Mouse (Mus musculus) liver, embryonic 14.5 days (tissue): ENCODE measurements at regions not wholly inside any gene's neighbourhood (a gene's known extent, or its start where the extent isn't known, plus 50 kb on each side); places are given as distances from the start of the nearest gene placed in this dataset.

Experiments
- ATAC-seq: fragments of 200-750 bp; cut with Nextera tagmentation; 2 replicates; pipeline ENCODE4 v1.8.0; 2017; ENCODE audit warnings: moderate number of reproducible peaks, mild to moderate bottlenecking, moderate library complexity; ENCODE audit not compliant: insufficient read depth
- DNase-seq, 3 experiments: peaks; one replicate each; pipeline ENCODE4 v3.0.0-alpha.2; 2012 to 2013; ENCODE audit warnings: low read depth in 3 of 3, low spot score in 3 of 3
- H3K27ac ChIP-seq: fragments of 300-500 bp; sonication (generic); 2 replicates; pipeline ENCODE4 v1.5.1; 2014; ENCODE audit warnings: moderate library complexity, mild to moderate bottlenecking, control low read depth, inconsistent platforms
- H3K27me3 ChIP-seq: fragments of 300-500 bp; sonication (generic); 2 replicates; pipeline ENCODE4 v1.6.1; 2014; ENCODE audit warnings: mild to moderate bottlenecking, low read length, moderate library complexity; ENCODE audit not compliant: control insufficient read depth, insufficient read depth
- H3K36me3 ChIP-seq: fragments of 300-500 bp; sonication (generic); replicated peaks from 2 replicates; pipeline ENCODE4 v1.6.1; 2014; ENCODE audit warnings: low read depth; ENCODE audit not compliant: control insufficient read depth, insufficient read depth
- H3K4me1 ChIP-seq, 2 experiments: fragments of 200-500 bp in 1 of 2; fragments of 300-500 bp in 1 of 2; sonication (generic) in 1 of 2; replicated peaks; 2 replicates each; pipeline ENCODE4 v1.6.1; 2012 to 2014; ENCODE audit warnings: antibody characterized with exemption in 1 of 2, inconsistent platforms in 1 of 2, low read length in 1 of 2; ENCODE audit not compliant: control insufficient read depth in 2 of 2, insufficient read depth in 2 of 2
- H3K4me2 ChIP-seq: fragments of 300-500 bp; sonication (generic); 2 replicates; pipeline ENCODE4 v1.6.1; 2014; ENCODE audit warnings: low read depth, mild to moderate bottlenecking, control low read depth, moderate library complexity
- H3K4me3 ChIP-seq, 2 experiments: fragments of 200-500 bp in 1 of 2; fragments of 300-500 bp in 1 of 2; sonication (generic) in 1 of 2; 2 replicates each; pipeline ENCODE4 v1.5.1; 2012 to 2014; ENCODE audit warnings: low read depth in 2 of 2, low read length in 2 of 2, mild to moderate bottlenecking in 2 of 2, control low read depth in 1 of 2, inconsistent platforms in 1 of 2, moderate library complexity in 1 of 2; ENCODE audit not compliant: insufficient read depth in 1 of 2
- H3K9ac ChIP-seq: fragments of 300-500 bp; sonication (generic); replicated peaks from 2 replicates; pipeline ENCODE4 v1.6.1; 2014; ENCODE audit warnings: mild to moderate bottlenecking, control low read depth, moderate library complexity
- H3K9me3 ChIP-seq: fragments of 300-500 bp; sonication (generic); 2 replicates; pipeline ENCODE4 v1.6.1; 2016; ENCODE audit warnings: low read length, mixed read lengths; ENCODE audit not compliant: control insufficient read depth
- CTCF ChIP-seq: IDR thresholded peaks from 2 replicates; pipeline ENCODE4 v1.5.1; 2016; ENCODE audit warnings: antibody characterized with exemption, low read depth, control low read depth
- EP300 ChIP-seq: IDR thresholded peaks from 2 replicates; pipeline ENCODE4 v1.6.1; 2016; ENCODE audit warnings: antibody characterized with exemption, low read depth
- WGBS: fragments of 180-500 bp; shearing (Covaris S2); extraction: QIAGEN DNeasy Blood & Tissue Kit; methylation state at CpG from one replicate; pipeline ENCODE4 v1.1.7; 2014; ENCODE audit not compliant: insufficient replicate concordance; 5-methylcytosine and 5-hydroxymethylcytosine counted together

DNA sequence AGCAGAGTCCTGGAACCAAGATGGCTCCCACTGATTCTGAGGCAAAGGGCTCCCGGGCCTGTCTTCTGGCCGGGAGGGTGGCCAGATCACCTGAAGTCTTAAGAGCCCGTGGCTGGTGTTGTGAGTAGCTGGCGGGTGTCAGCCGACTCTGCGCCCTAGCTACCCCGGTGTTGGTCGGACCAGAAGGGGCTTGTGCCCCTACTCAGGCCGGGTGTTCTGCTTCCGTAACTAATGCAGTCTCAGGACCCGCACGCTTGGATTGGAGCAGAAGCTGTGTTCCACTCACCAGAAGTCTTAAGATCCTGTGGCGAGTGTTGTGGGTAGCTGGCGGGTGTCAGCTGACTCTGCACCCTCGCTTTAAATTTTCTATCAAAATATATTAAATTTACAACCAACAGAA lies 1285.3 kb upstream of the Cdh9 start:
- no peak for ATAC-seq
- Histone ChIP-seq H3K9me3 (no peaks in the 10 kb centered on the region), H3K27ac (no peak overlapping the region), H3K36me3 (no peaks in the 10 kb centered on the region), H3K4me2 (no peak overlapping the region), H3K27me3 (no peaks in the 10 kb centered on the region), H3K4me3 (no peak overlapping the region), H3K9ac (no peak overlapping the region), H3K4me1 (no peaks in the 10 kb centered on the region)
- TF ChIP-seq CTCF (no peak), EP300 (no peak)
- no peak for DNase-seq
- WGBS, result 78% methylated on average over 15 of the region's 15 CpGs

- Histone ChIP-seq H3K4me2 (no peak overlapping the region), H3K4me1 (no peaks in the 10 kb centered on the region), H3K27me3 (no peaks in the 10 kb centered on the region), H3K9me3 (no peaks in the 10 kb centered on the region), H3K9ac (no peak overlapping the region), H3K36me3 (no peaks in the 10 kb centered on the region), H3K4me3 (no peak overlapping the region), H3K27ac (no peak overlapping the region)
- no peak for TF ChIP-seq EP300
- TF ChIP-seq CTCF, result no peak
- ATAC-seq (peak; percentile 47; the same call in 1 of the 2 replicates), DNase-seq (no peak)
- 30% methylated on average over 2 of the region's 2 CpGs for WGBS
Measured at GRCm38 (mm10) chr15:15477702-15478101, 1250.9 kb upstream of the Cdh9 start.

DNA sequence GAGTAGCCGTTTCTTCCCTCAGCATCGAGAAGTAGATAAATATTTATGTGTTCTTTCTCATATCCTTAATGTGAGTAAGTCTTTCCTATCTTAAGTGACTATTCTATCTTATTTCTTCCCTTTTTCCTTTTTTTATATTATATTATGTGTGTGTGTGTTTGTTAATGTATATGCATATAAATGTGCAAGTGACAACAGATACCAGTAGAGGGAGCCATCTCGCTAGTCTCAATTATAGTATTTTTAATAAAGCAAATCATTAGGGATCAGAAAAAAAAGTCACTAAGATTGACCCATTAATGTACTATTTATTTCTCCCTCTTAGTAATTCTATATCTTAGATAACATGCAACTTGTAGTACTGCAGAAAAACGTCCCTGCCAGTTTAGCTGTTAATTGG lies 1228.3 kb upstream of the Cdh9 start:
- H3K36me3 ChIP-seq, result no peaks in the 10 kb centered on the region
- no peak overlapping the region for H3K4me2 ChIP-seq
- TF ChIP-seq EP300 (no peak), CTCF (no peak)
- H3K27ac ChIP-seq, result no peak overlapping the region
- H3K4me1 ChIP-seq, result no peaks in the 10 kb centered on the region
- no peak overlapping the region for H3K9ac ChIP-seq
- DNase-seq, result no peak
- H3K27me3 ChIP-seq, result no peaks in the 10 kb centered on the region
- WGBS, result 62% methylated on average over 4 of the region's 4 CpGs
- H3K4me3 ChIP-seq, result no peak overlapping the region
- ATAC-seq, result no peak
- H3K9me3 ChIP-seq, result no peaks in the 10 kb centered on the region

- WGBS, result 42% methylated on average over 1 of the region's 1 CpGs
- TF ChIP-seq EP300, result no peak
- no peak for TF ChIP-seq CTCF
- no peaks in the 10 kb centered on the region for H3K4me1 ChIP-seq
- DNase-seq, result no peak
- H3K4me3 ChIP-seq, result no peak overlapping the region
- no peak overlapping the region for H3K27ac ChIP-seq
- H3K36me3 ChIP-seq, result no peaks in the 10 kb centered on the region
- no peaks in the 10 kb centered on the region; the same call in 1 of the 2 replicates for H3K9me3 ChIP-seq
- ATAC-seq, result no peak
- no peak overlapping the region for H3K9ac ChIP-seq
- H3K27me3 ChIP-seq, result no peaks in the 10 kb centered on the region
- H3K4me2 ChIP-seq, result no peak overlapping the region
Measured at GRCm38 (mm10) chr15:15538944-15539343, 1189.6 kb upstream of the Cdh9 start.

- ATAC-seq, result no peak
- no peaks in the 10 kb centered on the region for H3K4me1 ChIP-seq
- H3K36me3 ChIP-seq, result no peaks in the 10 kb centered on the region
- DNase-seq, result no peak
- 77% methylated on average over 4 of the region's 4 CpGs for WGBS
- TF ChIP-seq EP300, result no peak
- TF ChIP-seq CTCF, result no peak
- no peak overlapping the region for H3K27ac ChIP-seq
- no peak overlapping the region for H3K4me2 ChIP-seq
- no peak overlapping the region for H3K4me3 ChIP-seq
- no peaks in the 10 kb centered on the region for H3K27me3 ChIP-seq
- H3K9ac ChIP-seq, result no peak overlapping the region
- H3K9me3 ChIP-seq, result no peaks in the 10 kb centered on the region
Measured at GRCm38 (mm10) chr15:15559148-15559752, 1169.3 kb upstream of the Cdh9 start.
